Mouse (Mus musculus): Measurements from ENCODE around the gene Naa60. TPM values are rescaled to one million over a fixed set of nuclear protein-coding genes. Genes with fewer than 3 reads are reported as not detected.

Naa60 gene
- polyA plus RNA-seq, 1 experiment from 2014 or later = 102 TPM

DNA sequence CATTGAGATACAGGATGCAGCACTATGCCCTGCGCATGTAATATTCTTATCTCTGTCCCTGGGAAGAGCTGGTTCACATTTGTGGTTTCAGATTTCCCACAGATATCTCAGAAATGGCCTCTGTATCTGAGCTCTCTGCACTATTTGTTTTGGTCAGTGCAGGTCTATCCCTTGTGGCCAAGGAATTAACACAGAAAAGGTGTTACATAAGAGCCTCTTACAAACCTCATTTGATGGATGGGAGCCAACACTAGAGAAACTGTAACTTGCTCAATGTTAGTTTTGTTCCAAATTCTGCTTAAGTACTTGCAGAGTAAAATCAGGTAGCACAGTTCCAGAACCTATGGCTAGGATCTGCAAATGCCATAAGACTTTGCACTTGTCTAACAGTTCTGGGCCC lies 61.9 kb downstream of the Naa60 start:
- no peaks in the 10 kb centered on the region for H3K4me1 ChIP-seq
- no peak overlapping the region for H3K4me3 ChIP-seq (replicated peaks)
- 97% methylated on average over 1 of the region's 1 CpGs for WGBS
- peaks cover 72% of the 10 kb centered on the region for H3K36me3 ChIP-seq
- no peak overlapping the region for H3K4me2 ChIP-seq
- no peak overlapping the region for H3K27ac ChIP-seq (replicated peaks)
- H3K9ac ChIP-seq (replicated peaks) = no peak overlapping the region
- no peaks in the 10 kb centered on the region for H3K27me3 ChIP-seq (replicated peaks)
- ATAC-seq (ENCODE audit: low FRiP score) = no peak
- no peaks in the 10 kb centered on the region for H3K9me3 ChIP-seq (replicated peaks)

DNA sequence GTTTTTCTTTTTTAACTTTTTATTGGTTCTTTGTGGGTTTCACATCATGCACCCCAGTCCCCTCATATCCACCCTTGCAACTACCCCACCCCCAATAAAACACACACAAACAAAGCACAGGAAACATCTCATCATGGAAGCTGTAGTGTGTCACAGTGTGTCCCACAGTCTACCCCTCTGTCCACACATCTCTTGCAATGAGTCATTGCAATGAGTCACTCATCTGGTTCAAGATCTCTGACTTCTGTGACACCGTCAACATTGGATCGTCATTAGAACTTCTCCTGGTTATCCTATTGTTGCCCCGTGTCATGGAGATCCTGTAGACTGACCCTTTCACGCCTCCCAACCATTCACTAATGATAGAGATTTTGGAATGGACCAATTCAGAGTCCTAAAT lies 62.5 kb downstream of the Naa60 start:
- Histone ChIP-seq H3K36me3 (peaks cover 69% of the 10 kb centered on the region), H3K9me3 (replicated peaks) (no peaks in the 10 kb centered on the region), H3K4me1 (no peaks in the 10 kb centered on the region), H3K27me3 (replicated peaks) (no peaks in the 10 kb centered on the region), H3K27ac (replicated peaks) (no peak overlapping the region), H3K9ac (replicated peaks) (no peak overlapping the region), H3K4me2 (no peak overlapping the region), H3K4me3 (replicated peaks) (no peak overlapping the region)
- ATAC-seq (ENCODE audit: low FRiP score) = no peak
- WGBS = 95% methylated on average over 4 of the region's 4 CpGs

GRCm38 (mm10) chr16:3951141-3951540 lies 79.0 kb downstream of the Naa60 start:
- no peak overlapping the region for H3K27ac ChIP-seq (replicated peaks)
- WGBS = 100% methylated on average over 1 of the region's 1 CpGs
- no peak overlapping the region for H3K4me3 ChIP-seq (replicated peaks)
- H3K27me3 ChIP-seq (replicated peaks) = no peaks in the 10 kb centered on the region
- H3K9me3 ChIP-seq (replicated peaks) = no peaks in the 10 kb centered on the region
- no peaks in the 10 kb centered on the region for H3K36me3 ChIP-seq
- H3K9ac ChIP-seq (replicated peaks) = no peak overlapping the region
- no peaks in the 10 kb centered on the region for H3K4me1 ChIP-seq
- H3K4me2 ChIP-seq = no peak overlapping the region
- no peak for ATAC-seq (ENCODE audit: low FRiP score)

Small RNA genes within 50 kb of the gene (microRNA-seq; reads per million reads assigned to microRNA genes)
- gene Gm23493 = not detected

Other genes starting within 250 kb of the Naa60 start
- not detected in 2 replicates for gene Mefv, start 154.3 kb upstream of the Naa60 start, polyA plus RNA-seq (2015; fragmentation: Nextera tagmentation; extraction: Ambion mirVana)
- gene Zfp263, start 128.3 kb upstream of the Naa60 start, polyA plus RNA-seq (2015; fragmentation: Nextera tagmentation; extraction: Ambion mirVana) = 46.3 and 46.5 TPM in 2 replicates
- gene Olfr15, start 41.5 kb upstream of the Naa60 start, polyA plus RNA-seq (2015; fragmentation: Nextera tagmentation; extraction: Ambion mirVana) = not detected in 2 replicates
- gene Zfp174, start 25.1 kb upstream of the Naa60 start, polyA plus RNA-seq (2015; fragmentation: Nextera tagmentation; extraction: Ambion mirVana) = 2.1 and 2.2 TPM in 2 replicates
- 12.9 and 13.4 TPM in 2 replicates for gene Zfp597, start 12.2 kb downstream of the Naa60 start, polyA plus RNA-seq (2015; fragmentation: Nextera tagmentation; extraction: Ambion mirVana)
- 2.1 and 2.7 TPM in 2 replicates for gene Gm20695, start 12.3 kb downstream of the Naa60 start, polyA plus RNA-seq (2015; fragmentation: Nextera tagmentation; extraction: Ambion mirVana)
- gene 1700037C18Rik, start 36.3 kb downstream of the Naa60 start, polyA plus RNA-seq (2015; fragmentation: Nextera tagmentation; extraction: Ambion mirVana) = 13.4 and 15.3 TPM in 2 replicates
- 36.8 and 40.1 TPM in 2 replicates for gene Cluap1, start 36.4 kb downstream of the Naa60 start, polyA plus RNA-seq (2015; fragmentation: Nextera tagmentation; extraction: Ambion mirVana)
- gene Nlrc3, start 104.3 kb downstream of the Naa60 start, polyA plus RNA-seq (2015; fragmentation: Nextera tagmentation; extraction: Ambion mirVana) = 1.3 and 2.2 TPM in 2 replicates
- 21.6 TPM in 2 replicates for gene Slx4, start 131.4 kb downstream of the Naa60 start, polyA plus RNA-seq (2015; fragmentation: Nextera tagmentation; extraction: Ambion mirVana)
- 4.8 and 5.2 TPM in 2 replicates for gene Dnase1, start 164.6 kb downstream of the Naa60 start, polyA plus RNA-seq (2015; fragmentation: Nextera tagmentation; extraction: Ambion mirVana)
- 53.8 and 65.5 TPM in 2 replicates for gene Trap1, start 205.5 kb downstream of the Naa60 start, polyA plus RNA-seq (2015; fragmentation: Nextera tagmentation; extraction: Ambion mirVana)

Data from neural tube, embryonic 15.5 days (tissue).